Mouse (Mus musculus): ENCODE measurements around the gene Brat1. TPM values are rescaled to one million over a fixed set of nuclear protein-coding genes. Genes with fewer than 3 reads are reported as not detected.

Gene Brat1
- total and polyA plus RNA-seq, 2 experiments from 2014 or later = 17.4 to 39.1 TPM

DNA sequence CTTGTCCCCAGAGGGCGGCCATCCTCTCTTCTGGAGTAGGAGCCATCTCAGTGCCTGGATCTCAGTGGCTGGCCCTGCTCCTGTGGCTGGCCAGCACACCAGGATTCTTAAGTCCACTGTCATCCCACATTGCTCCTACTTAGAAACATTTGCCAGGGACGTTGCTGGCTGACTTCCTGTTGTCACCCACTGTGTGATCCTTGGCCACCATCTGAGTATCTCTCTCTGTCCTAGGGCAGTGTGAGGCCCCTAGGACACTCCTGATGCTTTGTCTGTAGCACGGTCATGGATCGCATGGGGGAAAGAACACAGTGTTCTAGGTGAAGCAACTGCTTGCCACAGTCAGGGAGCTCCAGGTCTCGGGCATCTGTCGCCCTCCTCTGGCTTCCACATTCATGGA lies 5.5 kb downstream of the Brat1 start:
- H3K4me2 ChIP-seq (ENCODE audit: low read depth) = no peak overlapping the region
- H3K9ac ChIP-seq = no peak overlapping the region
- no peak overlapping the region for H3K27ac ChIP-seq (ENCODE audit: low read depth, low read length)
- H3K4me3 ChIP-seq (ENCODE audit: low read depth, low read length) = no peak overlapping the region
- peaks cover 4% of the 10 kb centered on the region for H3K4me1 ChIP-seq (ENCODE audit: insufficient read depth)
- DNase-seq (no peak), ATAC-seq (no peak)
- peaks cover 57% of the 10 kb centered on the region for H3K36me3 ChIP-seq (ENCODE audit: insufficient read depth)
- no peaks in the 10 kb centered on the region for H3K9me3 ChIP-seq (ENCODE audit: low read length)
- no peak for TF ChIP-seq CTCF (IDR thresholded peaks at IDR 0.05; ENCODE audit: low read depth)
- 91% methylated on average over 6 of the region's 6 CpGs for WGBS
- no peaks in the 10 kb centered on the region for H3K27me3 ChIP-seq (ENCODE audit: insufficient read depth, low read length)

DNA sequence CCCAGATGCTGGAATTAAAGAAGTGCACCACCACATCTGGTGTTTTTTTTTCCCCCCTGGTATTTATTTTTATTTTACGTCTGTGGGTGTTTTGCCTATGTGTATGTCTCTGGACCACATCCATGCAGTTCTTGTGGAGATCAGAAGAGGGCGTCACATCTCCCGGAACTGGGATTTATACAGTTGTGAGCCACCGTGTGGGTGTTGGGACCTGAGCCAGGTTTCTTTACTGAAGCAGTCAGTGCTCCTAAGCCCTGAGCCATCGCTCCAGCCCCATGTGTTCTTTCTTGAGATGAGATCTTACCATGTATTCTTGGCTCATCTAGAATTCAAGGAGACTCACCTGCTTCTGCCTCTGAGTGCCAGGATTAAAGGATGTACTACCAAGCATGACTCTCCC lies 6.2 kb downstream of the Brat1 start:
- Histone ChIP-seq H3K36me3 (ENCODE audit: insufficient read depth) (peaks cover 64% of the 10 kb centered on the region), H3K4me1 (ENCODE audit: insufficient read depth) (peaks cover under 1% of the 10 kb centered on the region; the same call in 1 of the 2 replicates), H3K27me3 (ENCODE audit: insufficient read depth, low read length) (no peaks in the 10 kb centered on the region), H3K9me3 (ENCODE audit: low read length) (no peaks in the 10 kb centered on the region), H3K9ac (no peak overlapping the region), H3K27ac (ENCODE audit: low read depth, low read length) (no peak overlapping the region), H3K4me3 (ENCODE audit: low read depth, low read length) (no peak overlapping the region), H3K4me2 (ENCODE audit: low read depth) (no peak overlapping the region)
- DNase-seq (no peak), ATAC-seq (no peak)
- no peak for TF ChIP-seq CTCF (IDR thresholded peaks at IDR 0.05; ENCODE audit: low read depth)
- 69% methylated on average over 5 of the region's 5 CpGs for WGBS

DNA sequence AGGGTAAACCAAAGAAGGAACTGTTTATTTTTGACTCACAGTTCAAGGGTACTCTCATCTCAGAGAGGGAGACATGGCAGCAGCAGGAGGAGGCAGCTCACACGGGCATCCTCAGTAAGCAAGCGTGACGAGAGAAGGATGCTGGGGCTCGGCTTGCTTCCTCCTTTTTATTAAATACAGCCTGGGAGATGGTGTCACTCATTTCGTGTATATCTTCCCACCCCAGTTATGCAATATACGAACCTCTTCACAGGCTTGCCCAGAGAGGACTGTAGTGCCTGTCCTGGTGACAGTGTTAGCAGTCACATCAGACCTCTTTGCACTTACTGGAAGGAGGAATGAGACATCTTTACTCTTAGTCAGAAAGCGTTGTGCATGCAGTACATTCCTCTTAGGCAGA lies 16.0 kb downstream of the Brat1 start:
- DNase-seq (no peak), ATAC-seq (no peak)
- Histone ChIP-seq H3K4me3 (ENCODE audit: low read depth, low read length) (no peak overlapping the region), H3K4me2 (ENCODE audit: low read depth) (no peak overlapping the region), H3K36me3 (ENCODE audit: insufficient read depth) (peaks cover 37% of the 10 kb centered on the region), H3K9ac (no peak overlapping the region), H3K27me3 (ENCODE audit: insufficient read depth, low read length) (no peaks in the 10 kb centered on the region), H3K27ac (ENCODE audit: low read depth, low read length) (no peak overlapping the region), H3K4me1 (ENCODE audit: insufficient read depth) (peaks cover 14% of the 10 kb centered on the region), H3K9me3 (ENCODE audit: low read length) (no peaks in the 10 kb centered on the region)
- WGBS = 87% methylated on average over 7 of the region's 7 CpGs
- TF ChIP-seq CTCF (IDR thresholded peaks at IDR 0.05; ENCODE audit: low read depth) = no peak

DNA sequence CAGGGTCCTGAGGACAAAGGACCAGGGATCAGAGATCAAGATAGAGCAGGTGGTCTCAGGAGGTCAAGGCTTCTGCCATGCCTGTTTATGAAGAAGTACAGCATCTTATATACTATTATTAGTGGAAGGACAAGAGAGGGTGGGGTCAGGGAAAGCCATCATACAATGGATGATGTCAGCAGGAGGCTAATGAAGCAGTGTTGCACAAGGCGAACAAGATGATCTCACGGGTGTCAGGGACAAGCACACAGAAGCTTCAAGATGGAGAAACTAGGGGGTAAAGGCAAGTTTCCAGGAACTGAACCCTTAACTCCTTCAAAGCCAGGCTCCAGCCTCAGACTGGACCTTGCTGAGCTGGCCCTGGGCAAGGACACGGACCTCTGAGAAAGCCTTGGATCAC lies 17.3 kb downstream of the Brat1 start:
- no peak for TF ChIP-seq CTCF (IDR thresholded peaks at IDR 0.05; ENCODE audit: low read depth)
- H3K4me1 ChIP-seq (ENCODE audit: insufficient read depth) = peaks cover 14% of the 10 kb centered on the region
- H3K9ac ChIP-seq = no peak overlapping the region
- peaks cover 23% of the 10 kb centered on the region for H3K36me3 ChIP-seq (ENCODE audit: insufficient read depth)
- no peak overlapping the region for H3K4me3 ChIP-seq (ENCODE audit: low read depth, low read length)
- WGBS = 70% methylated on average over 3 of the region's 3 CpGs
- DNase-seq = no peak
- no peaks in the 10 kb centered on the region for H3K27me3 ChIP-seq (ENCODE audit: insufficient read depth, low read length)
- H3K9me3 ChIP-seq (ENCODE audit: low read length) = no peaks in the 10 kb centered on the region
- no peak for ATAC-seq
- H3K4me2 ChIP-seq (ENCODE audit: low read depth) = no peak overlapping the region
- no peak overlapping the region for H3K27ac ChIP-seq (ENCODE audit: low read depth, low read length)

DNA sequence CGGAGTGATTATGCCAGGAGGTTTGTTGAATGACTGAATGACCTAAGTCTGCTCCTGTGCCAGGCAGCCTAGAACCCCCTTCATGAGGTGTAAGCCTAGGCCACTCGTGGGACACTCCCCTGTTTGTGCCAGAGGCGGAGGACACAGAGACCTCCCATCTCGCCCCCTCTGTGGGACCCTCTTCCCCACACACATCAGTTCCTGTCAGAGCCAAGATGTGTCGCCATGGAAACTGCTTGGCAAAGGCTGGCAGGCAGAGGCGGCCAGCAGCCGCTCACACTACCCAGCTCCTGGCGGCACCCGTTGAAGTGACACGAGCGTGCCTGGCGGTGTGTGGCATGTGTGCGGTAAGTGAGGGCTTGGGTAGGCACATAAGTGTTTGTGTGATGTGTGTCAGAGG lies 19.0 kb downstream of the Brat1 start, which contains the start of gene Amz1:
Amz1 (plus strand) TSS at position 306 of the 400 bp plus-strand sequence.
- WGBS = 13% methylated on average over 13 of the region's 13 CpGs
- TF ChIP-seq CTCF (IDR thresholded peaks at IDR 0.05; ENCODE audit: low read depth) = peak; percentile 35; the same call in 1 of the 2 replicates
- peak within 1 kb of the TSS; percentile 7; the same call in 1 of the 2 replicates for H3K4me3 ChIP-seq (ENCODE audit: low read depth, low read length)
- H3K4me1 ChIP-seq (ENCODE audit: insufficient read depth) = peaks cover 14% of the 10 kb centered on the region
- H3K27me3 ChIP-seq (ENCODE audit: insufficient read depth, low read length) = no peaks in the 10 kb centered on the region
- H3K4me2 ChIP-seq (ENCODE audit: low read depth) = peak within 1 kb of the TSS; percentile 37
- H3K27ac ChIP-seq (ENCODE audit: low read depth, low read length) = peak within 1 kb of the TSS; percentile 45
- H3K9ac ChIP-seq = 0 out of 2 replicates have a peak within 1 kb of the TSS, but pooled peaks have one; percentile 11
- H3K36me3 ChIP-seq (ENCODE audit: insufficient read depth) = peaks cover 6% of the 10 kb centered on the region
- DNase-seq (peak; percentile 89), ATAC-seq (peak; percentile 90)
- H3K9me3 ChIP-seq (ENCODE audit: low read length) = no peaks in the 10 kb centered on the region

DNA sequence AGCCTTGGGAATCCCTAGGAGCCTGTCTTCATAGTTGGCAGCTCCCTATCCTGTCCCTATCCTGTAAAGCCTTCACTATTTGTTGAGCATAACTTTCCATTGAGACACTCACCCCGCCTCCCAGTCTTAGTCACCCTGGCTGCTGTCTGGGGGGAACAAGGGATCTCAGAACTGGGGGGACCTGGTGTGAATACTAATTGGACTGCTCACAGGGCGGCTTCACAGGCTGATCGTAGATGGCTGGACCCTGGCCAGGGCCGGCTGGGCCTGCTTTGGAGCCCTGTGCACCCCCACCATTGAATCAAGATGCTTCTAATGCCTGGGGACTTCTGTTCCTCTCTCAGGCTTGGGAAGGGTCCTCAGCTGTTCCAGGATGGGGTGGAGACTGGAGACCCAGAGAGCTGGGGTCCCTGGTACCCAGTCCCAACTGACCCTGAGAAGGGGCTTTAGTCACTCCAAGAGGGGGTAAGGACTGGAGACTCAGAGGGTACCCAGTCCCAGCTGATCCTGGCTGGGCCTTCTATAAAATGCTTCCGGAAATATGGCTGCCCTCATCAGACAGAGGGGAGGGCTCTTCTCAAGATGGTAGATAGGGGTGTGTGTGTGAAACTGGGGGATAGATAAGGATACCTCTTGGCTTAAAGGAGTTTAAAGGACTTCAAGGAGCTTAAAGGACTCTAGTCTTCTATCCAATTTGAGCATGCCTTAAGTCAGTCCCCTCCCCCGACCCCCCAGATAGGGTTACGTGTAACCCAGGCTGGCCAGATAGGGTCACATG lies 21.4 kb downstream of the Brat1 start:
- no peak overlapping the region for H3K4me2 ChIP-seq (ENCODE audit: low read depth)
- no peaks in the 10 kb centered on the region for H3K9me3 ChIP-seq (ENCODE audit: low read length)
- H3K4me3 ChIP-seq (ENCODE audit: low read depth, low read length) = no peak overlapping the region
- no peak overlapping the region for H3K9ac ChIP-seq
- H3K36me3 ChIP-seq (ENCODE audit: insufficient read depth) = no peaks in the 10 kb centered on the region
- peak overlapping the region; percentile 50; the same call in 1 of the 2 replicates for H3K27ac ChIP-seq (ENCODE audit: low read depth, low read length)
- TF ChIP-seq CTCF (IDR thresholded peaks at IDR 0.05; ENCODE audit: low read depth) = no peak
- H3K27me3 ChIP-seq (ENCODE audit: insufficient read depth, low read length) = no peaks in the 10 kb centered on the region
- peaks cover 14% of the 10 kb centered on the region for H3K4me1 ChIP-seq (ENCODE audit: insufficient read depth)
- peak; percentile 75 for DNase-seq
- 49% methylated on average over 7 of the region's 7 CpGs for WGBS
- peak; percentile 74 for ATAC-seq

DNA sequence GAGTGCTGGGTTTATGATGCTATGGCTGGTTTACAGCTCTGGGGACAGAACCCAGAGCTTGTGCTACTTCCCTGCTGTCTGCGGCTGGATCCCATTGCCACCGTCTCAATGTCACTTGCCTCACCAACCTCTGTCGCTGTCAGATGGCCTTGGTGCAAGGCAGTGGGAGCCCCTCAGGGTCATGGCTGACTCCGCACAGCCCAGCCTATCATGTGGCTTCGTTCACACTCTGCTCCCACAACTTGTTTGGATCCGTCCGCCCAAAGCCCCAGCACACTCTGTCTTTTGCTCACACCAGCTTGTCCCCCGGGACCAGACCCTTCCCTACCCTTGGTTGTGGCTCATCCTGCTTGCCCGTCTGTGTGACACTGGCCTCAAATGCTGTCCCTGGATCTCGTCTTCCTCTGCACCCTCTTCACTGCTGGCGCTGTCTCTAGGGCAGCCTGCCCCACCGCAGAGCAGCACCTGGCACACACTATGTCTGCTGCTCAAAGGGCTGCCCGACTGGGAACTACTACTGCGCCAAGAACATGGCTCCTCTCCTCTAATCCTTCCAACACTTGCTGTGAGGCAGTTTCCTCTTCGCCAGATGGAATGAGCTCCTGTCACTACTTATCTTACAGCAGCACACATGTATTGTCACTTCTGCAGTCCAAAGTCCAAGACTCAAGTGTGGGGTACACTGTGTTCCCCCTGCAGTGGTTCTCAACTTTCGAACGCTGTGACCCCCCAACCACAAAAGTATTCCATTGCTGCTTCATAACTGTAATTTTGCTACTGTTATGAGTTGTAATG lies 22.3 kb downstream of the Brat1 start:
- no peak for TF ChIP-seq CTCF (IDR thresholded peaks at IDR 0.05; ENCODE audit: low read depth)
- Histone ChIP-seq H3K27ac (ENCODE audit: low read depth, low read length) (no peak overlapping the region), H3K4me1 (ENCODE audit: insufficient read depth) (peaks cover 14% of the 10 kb centered on the region), H3K27me3 (ENCODE audit: insufficient read depth, low read length) (no peaks in the 10 kb centered on the region), H3K9ac (no peak overlapping the region), H3K4me2 (ENCODE audit: low read depth) (no peak overlapping the region), H3K36me3 (ENCODE audit: insufficient read depth) (no peaks in the 10 kb centered on the region), H3K4me3 (ENCODE audit: low read depth, low read length) (no peak overlapping the region), H3K9me3 (ENCODE audit: low read length) (no peaks in the 10 kb centered on the region)
- no peak for DNase-seq
- ATAC-seq = no peak
- 75% methylated on average over 17 of the region's 17 CpGs for WGBS

All from forebrain, postnatal 0 days (tissue).